Mouse (Mus musculus) C2C12 (cell line): ENCODE data around the gene Pdcd7. TPM values are rescaled to one million over a fixed set of nuclear protein-coding genes. Genes with fewer than 3 reads are reported as not detected.

Source experiments
- H3K27me3 ChIP-seq: one replicate; pipeline ENCODE4 v1.6.1; 2011; ENCODE audit not compliant: control insufficient read depth, insufficient read depth, insufficient read length
- H3K36me3 ChIP-seq: one replicate; pipeline ENCODE4 v1.6.1; 2011; ENCODE audit not compliant: control insufficient read depth, insufficient read depth
- H3K4me3 ChIP-seq: one replicate; pipeline ENCODE4 v1.5.1; 2011; ENCODE audit warnings: mild to moderate bottlenecking, control low read depth; ENCODE audit not compliant: poor library complexity, insufficient read depth, severe bottlenecking
- H3K79me2 ChIP-seq: one replicate; pipeline ENCODE4 v1.6.1; 2011; ENCODE audit not compliant: control insufficient read depth, insufficient read depth
- H3K79me3 ChIP-seq: one replicate; pipeline ENCODE4 v1.6.1; 2011; ENCODE audit warnings: low read depth, control low read depth
- H3ac ChIP-seq: one replicate; pipeline ENCODE3; 2011; ENCODE audit warnings: low read depth; ENCODE audit not compliant: control insufficient read depth, insufficient read length
- CEBPB ChIP-seq: IDR thresholded peaks from one replicate; pipeline ENCODE4 v1.6.1; 2011; ENCODE audit warnings: low read depth, mild to moderate bottlenecking, control low read depth, moderate library complexity
- CTCF ChIP-seq: IDR thresholded peaks from one replicate; pipeline ENCODE4 v1.5.1; 2011; ENCODE audit not compliant: control insufficient read depth, insufficient read depth, insufficient read length
- FOSL1 ChIP-seq: IDR thresholded peaks from one replicate; pipeline ENCODE4 v1.8.0; 2011; ENCODE audit warnings: mild to moderate bottlenecking, low read length; ENCODE audit not compliant: poor library complexity, insufficient read depth, severe bottlenecking
- MAX ChIP-seq: IDR thresholded peaks from one replicate; pipeline ENCODE4 v1.6.1; 2011; ENCODE audit warnings: mild to moderate bottlenecking, control low read depth
- MYOD1 ChIP-seq: IDR thresholded peaks from one replicate; pipeline ENCODE4 v1.6.1; 2011; ENCODE audit warnings: low read depth; ENCODE audit not compliant: control insufficient read depth, insufficient read length
- MYOG ChIP-seq: IDR thresholded peaks from one replicate; pipeline ENCODE4 v1.6.1; 2011; ENCODE audit not compliant: control insufficient read depth, insufficient read length; ENCODE audit errors: extremely low read depth
- USF1 ChIP-seq: IDR thresholded peaks from one replicate; pipeline ENCODE4 v1.6.1; 2011; ENCODE audit warnings: low read depth, mild to moderate bottlenecking, control low read depth, moderate library complexity
- polyA plus RNA-seq: library from polyadenylated mRNA; unstranded; fragments of >200 nt; fragmentation: generic; extraction: Trizol; gene quantifications from one replicate; pipeline ENCODE4 v1.2.1, GENCODE M21; 2012; ENCODE audit warnings: missing spikeins

The Pdcd7 gene
- polyA plus RNA-seq, 1 experiment: 9.7 TPM

DNA sequence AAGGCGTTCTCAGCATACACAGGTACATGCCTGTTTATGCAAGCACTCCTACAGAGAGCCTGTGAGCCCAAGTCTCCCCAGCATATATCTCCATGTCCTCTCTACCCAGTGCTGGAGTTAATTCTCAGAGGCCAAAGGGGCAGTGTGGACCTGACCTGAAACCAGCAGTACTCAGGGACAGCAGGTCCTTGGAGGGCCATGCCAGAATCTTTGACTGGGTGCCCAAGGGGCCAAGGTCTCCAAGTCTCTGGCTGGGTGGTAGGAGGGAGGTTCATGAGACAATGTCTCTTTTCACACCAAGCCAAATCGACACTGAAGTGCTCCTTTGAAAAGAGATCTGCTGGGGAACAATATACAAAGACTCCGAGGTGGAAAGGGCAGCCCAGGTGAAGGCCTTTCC is 62.0 kb downstream of the Pdcd7 start:
- no peak for TF ChIP-seq MYOG
- TF ChIP-seq MYOD1: no peak
- no peak for TF ChIP-seq FOSL1
- TF ChIP-seq CEBPB: no peak
- no peak for TF ChIP-seq USF1
- no peak for TF ChIP-seq CTCF
- no peak for TF ChIP-seq MAX
- no peaks in the 10 kb centered on the region for H3K36me3 ChIP-seq
- no peaks in the 10 kb centered on the region for H3K79me3 ChIP-seq
- H3K27me3 ChIP-seq: no peaks in the 10 kb centered on the region
- H3K4me3 ChIP-seq: no peak overlapping the region
- H3ac ChIP-seq: no peak overlapping the region
- H3K79me2 ChIP-seq: no peaks in the 10 kb centered on the region

DNA sequence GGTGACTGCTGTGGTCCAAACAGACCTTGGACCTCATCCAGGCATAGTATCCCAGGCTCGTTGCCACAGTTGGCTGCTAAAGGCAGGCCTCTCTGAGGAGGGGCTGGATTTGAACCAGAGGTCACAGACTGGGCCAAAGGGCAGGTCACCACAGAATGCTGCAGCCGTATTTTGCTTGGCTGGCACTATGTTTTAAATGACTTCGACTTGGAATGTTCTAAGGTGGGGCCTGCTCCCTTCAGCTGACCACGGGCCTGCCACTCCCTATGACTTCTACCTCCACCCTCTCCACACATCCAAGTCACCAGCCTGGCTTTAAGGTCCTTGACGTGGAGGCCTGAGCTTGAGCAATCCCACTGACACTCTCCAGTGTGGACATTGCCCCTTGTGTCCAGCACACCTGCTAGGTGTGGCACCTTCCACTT is 63.0 kb downstream of the Pdcd7 start:
- H3K27me3 ChIP-seq: no peaks in the 10 kb centered on the region
- H3K36me3 ChIP-seq: no peaks in the 10 kb centered on the region
- H3K4me3 ChIP-seq: no peak overlapping the region
- H3K79me3 ChIP-seq: no peaks in the 10 kb centered on the region
- TF ChIP-seq CEBPB: peak; percentile 16
- TF ChIP-seq FOSL1: no peak
- H3K79me2 ChIP-seq: no peaks in the 10 kb centered on the region
- no peak overlapping the region for H3ac ChIP-seq

Other genes with a start within 250 kb of the Pdcd7 start
- 0.76 TPM for gene Igdcc4, start 244.6 kb upstream of the Pdcd7 start, polyA plus RNA-seq
- not detected for gene Igdcc3, start 204.9 kb upstream of the Pdcd7 start, polyA plus RNA-seq
- gene Parp16, start 150.8 kb upstream of the Pdcd7 start, polyA plus RNA-seq: 2.1 TPM
- gene Cilp, start 80.9 kb upstream of the Pdcd7 start, polyA plus RNA-seq: 0.01 TPM
- gene Clpx, start 51.8 kb upstream of the Pdcd7 start, polyA plus RNA-seq: 9.3 TPM
- 0.21 TPM for gene Ubap1l, start 14.9 kb downstream of the Pdcd7 start, polyA plus RNA-seq
- not detected for gene Kbtbd13, start 45.5 kb downstream of the Pdcd7 start, polyA plus RNA-seq
- gene Rasl12, start 52.4 kb downstream of the Pdcd7 start, polyA plus RNA-seq: 0.05 TPM
- gene Slc51b, start 76.9 kb downstream of the Pdcd7 start, polyA plus RNA-seq: not detected
- gene Mtfmt, start 89.7 kb downstream of the Pdcd7 start, polyA plus RNA-seq: 7.1 TPM
- gene Spg21, start 114.8 kb downstream of the Pdcd7 start, polyA plus RNA-seq: 44.4 TPM
- not detected for gene Ankdd1a, start 174.1 kb downstream of the Pdcd7 start, polyA plus RNA-seq
- 23.3 TPM for gene Plekho2, start 233.9 kb downstream of the Pdcd7 start, polyA plus RNA-seq
- gene Pif1, start 241.1 kb downstream of the Pdcd7 start, polyA plus RNA-seq: 10.8 TPM